In genomic region chr16:5146367-5147036, GRCm38 (mm10) we compare ENCODE assay signal across 8 mouse cellular contexts. TPM values are rescaled to one million over a fixed set of nuclear protein-coding genes. Genes with fewer than 3 reads are reported as not detected.
DNase-seq lines count a peak whose midpoint lies in the region; ATAC-seq and TF ChIP-seq lines count a peak whose summit lies in the region.

No protein-coding gene starts in this region.

- intact Hi-C loops in gastrocnemius, adult 2 months (cut with DNase I) = loop anchor here (2.0 to 5.0 kb wide), 2 partner anchors 38 to 89 kb away; no protein-coding TSS in a partner anchor

- peak overlapping the region; percentile 81 for H3K4me3 ChIP-seq in gastrocnemius, adult 2 months
- peak overlapping the region; percentile 41 for H3K4me3 ChIP-seq in hindbrain, embryonic 15.5 days

- peak overlapping the region; percentile 66 for H3K4me2 ChIP-seq in hindbrain, embryonic 15.5 days

- no peaks in the 10 kb centered on the region for H3K36me3 ChIP-seq in hindbrain, embryonic 15.5 days

- H3K27me3 ChIP-seq in hindbrain, embryonic 15.5 days = peaks cover 3% of the 10 kb centered on the region; the same call in 1 of the 2 replicates

- peak; percentile 90 for ATAC-seq in hindbrain, embryonic 15.5 days (ENCODE audit: low FRiP score, low read depth)
- ATAC-seq in megakaryocyte progenitor cell, adult 5-6 weeks (replicated peaks; ENCODE audit: poor library complexity) = peak; percentile 92

- no peak for TF ChIP-seq CTCF in gastrocnemius, adult 2 months (IDR thresholded peaks at IDR 0.05)

- peak; percentile 67 for DNase-seq in right cerebral cortex, adult 18-20 months
- DNase-seq in right cerebral cortex, postnatal 14 days = no peak
- peak; percentile 80 to 82 for DNase-seq in cerebellum, postnatal 14 days
- DNase-seq in gastrocnemius, adult 2 months = peak; percentile 91
- peak; percentile 44 to 68 for DNase-seq in left cerebral cortex, adult 9 months (ENCODE audit: low spot score in 2 of 2)
- DNase-seq in spleen, postnatal 10 days (ENCODE audit: low spot score in 2 of 2) = peak; percentile 9 to 44

- no peaks in the 10 kb centered on the region for H3K9me3 ChIP-seq in hindbrain, embryonic 15.5 days

- WGBS in hindbrain, embryonic 15.5 days = 1% methylated on average over 26 of the region's 26 CpGs

- H3K27ac ChIP-seq in gastrocnemius, adult 2 months = peak overlapping the region; percentile 88
- no peak overlapping the region for H3K27ac ChIP-seq in hindbrain, embryonic 15.5 days (replicated peaks)

- H3K4me1 ChIP-seq in hindbrain, embryonic 15.5 days (replicated peaks) = peaks cover 17% of the 10 kb centered on the region

- peak overlapping the region; percentile 22 for H3K9ac ChIP-seq in hindbrain, embryonic 15.5 days

RNA-seq across cellular contexts. Expression of gene Sec14l5, which starts 0.4 kb away (rescaled TPM):
- total RNA-seq in gastrocnemius, adult 2 months (2021) = 10 to 100 TPM in 1 of 2 experiments, 1 to 10 TPM in 1; 7.6 to 16.1 TPM
- 0.41 and 0.56 TPM in 2 replicates for polyA plus RNA-seq in hindbrain, embryonic 15.5 days (2015; fragmentation: Nextera tagmentation; extraction: Ambion mirVana)
- total RNA-seq in megakaryocyte progenitor cell, adult 5-6 weeks (2015) = not detected in 2 replicates
- total RNA-seq in megakaryocyte progenitor cell, adult 5-6 weeks (2017) = not detected in 2 replicates

RNA-seq across cellular contexts. Expression of gene Ppl, which starts 14.3 kb away (rescaled TPM):
- total RNA-seq in gastrocnemius, adult 2 months (2021) = 1 to 10 TPM; 2.5 to 3.7 TPM
- polyA plus RNA-seq in hindbrain, embryonic 15.5 days (2015; fragmentation: Nextera tagmentation; extraction: Ambion mirVana) = 0.16 and 0.18 TPM in 2 replicates
- total RNA-seq in megakaryocyte progenitor cell, adult 5-6 weeks (2015) = not detected in 2 replicates
- not detected in 2 replicates for total RNA-seq in megakaryocyte progenitor cell, adult 5-6 weeks (2017)

RNA-seq across cellular contexts. Expression of gene Nagpa, which starts 57.3 kb away (rescaled TPM):
- total RNA-seq in gastrocnemius, adult 2 months (2021) = 1 to 10 TPM; 5.6 to 6.7 TPM
- polyA plus RNA-seq in hindbrain, embryonic 15.5 days (2015; fragmentation: Nextera tagmentation; extraction: Ambion mirVana) = 12.2 and 13.0 TPM in 2 replicates
- total RNA-seq in megakaryocyte progenitor cell, adult 5-6 weeks (2015) = 35.2 and 38.6 TPM in 2 replicates
- 47.9 and 82.1 TPM in 2 replicates for total RNA-seq in megakaryocyte progenitor cell, adult 5-6 weeks (2017)

Comparison
In these comparisons a context has a peak if more than half of its experiments do, and no peak if none do; other contexts are left out.
1. RNA of gene Sec14l5, which starts 0.4 kb away (total RNA-seq): 7.6 to 16.1 TPM in gastrocnemius, adult 2 months; not detected in megakaryocyte progenitor cell, adult 5-6 weeks; every median in the first group is over 4 times any median in the second.
2. RNA of gene Nagpa, which starts 57.3 kb away (total RNA-seq): 35.2 to 82.1 TPM in megakaryocyte progenitor cell, adult 5-6 weeks; 5.6 to 6.7 TPM in gastrocnemius, adult 2 months; every median in the first group is over 4 times any median in the second.